Mouse (Mus musculus): ENCODE results near the gene Sh2d3c. TPM values are rescaled to one million over a fixed set of nuclear protein-coding genes. Genes with fewer than 3 reads are reported as not detected.
A peak's percentile ranks its signal among the peaks of the same experiment; 100 is the strongest.

Sh2d3c gene
- total and polyA plus RNA-seq, 3 experiments, result 27.1 to 52.8 (median 28.9) TPM

- Histone ChIP-seq H3K27me3 (ENCODE audit: control insufficient read depth, insufficient read depth, low read length) (no peaks in the 10 kb centered on the region), H3K36me3 (ENCODE audit: control insufficient read depth, insufficient read depth, low read length) (no peaks in the 10 kb centered on the region), H3K79me2 (replicated peaks; ENCODE audit: control insufficient read depth, insufficient read depth, low read length) (no peaks in the 10 kb centered on the region), H3K4me3 (no peak overlapping the region), H3K27ac (no peak overlapping the region), H3K9ac (ENCODE audit: low read depth, low read length) (no peak overlapping the region), H3K4me1 (ENCODE audit: control insufficient read depth, insufficient read depth, low read length) (peaks cover 1% of the 10 kb centered on the region; the same call in 1 of the 2 replicates)
- TF ChIP-seq EP300 (IDR thresholded peaks at IDR 0.05; ENCODE audit: insufficient read depth, low read depth, low read length), result no peak
- TF ChIP-seq POLR2A (IDR thresholded peaks at IDR 0.05; ENCODE audit: insufficient read depth, low read depth, low read length), result no peak
- no peak for TF ChIP-seq CTCF (IDR thresholded peaks at IDR 0.05)
- DNase-seq, result no peak
- intact Hi-C loops (cut with DNase I), result loop anchor here (2.0 kb wide), 1 partner anchor 19 kb away; no protein-coding TSS in a partner anchor
- 54% methylated on average over 7 of the region's 7 CpGs for WGBS
Measured at GRCm38 (mm10) chr2:32677683-32678082, 43.2 kb upstream of the Sh2d3c start.

GRCm38 (mm10) chr2:32680051-32680451 lies 40.8 kb upstream of the Sh2d3c start:
- no peak for TF ChIP-seq POLR2A (IDR thresholded peaks at IDR 0.05; ENCODE audit: insufficient read depth, low read depth, low read length)
- TF ChIP-seq EP300 (IDR thresholded peaks at IDR 0.05; ENCODE audit: insufficient read depth, low read depth, low read length), result no peak
- no peak for TF ChIP-seq CTCF (IDR thresholded peaks at IDR 0.05)
- Histone ChIP-seq H3K79me2 (replicated peaks; ENCODE audit: control insufficient read depth, insufficient read depth, low read length) (no peaks in the 10 kb centered on the region), H3K36me3 (ENCODE audit: control insufficient read depth, insufficient read depth, low read length) (no peaks in the 10 kb centered on the region), H3K4me3 (no peak overlapping the region), H3K27ac (no peak overlapping the region), H3K9ac (ENCODE audit: low read depth, low read length) (no peak overlapping the region), H3K27me3 (ENCODE audit: control insufficient read depth, insufficient read depth, low read length) (no peaks in the 10 kb centered on the region), H3K4me1 (ENCODE audit: control insufficient read depth, insufficient read depth, low read length) (peaks cover 1% of the 10 kb centered on the region; the same call in 1 of the 2 replicates)
- intact Hi-C loops (cut with DNase I), result no loop called here
- 26% methylated on average over 7 of the region's 7 CpGs for WGBS
- DNase-seq, result peak; percentile 51 to 61

GRCm38 (mm10) chr2:32680961-32681650 lies 39.7 kb upstream of the Sh2d3c start:
- no peaks in the 10 kb centered on the region for H3K79me2 ChIP-seq (replicated peaks; ENCODE audit: control insufficient read depth, insufficient read depth, low read length)
- intact Hi-C loops (cut with DNase I), result no loop called here
- H3K36me3 ChIP-seq (ENCODE audit: control insufficient read depth, insufficient read depth, low read length), result no peaks in the 10 kb centered on the region
- no peak for DNase-seq
- no peak overlapping the region for H3K4me3 ChIP-seq
- no peak overlapping the region for H3K9ac ChIP-seq (ENCODE audit: low read depth, low read length)
- TF ChIP-seq POLR2A (IDR thresholded peaks at IDR 0.05; ENCODE audit: insufficient read depth, low read depth, low read length) (no peak), CTCF (IDR thresholded peaks at IDR 0.05) (no peak), EP300 (IDR thresholded peaks at IDR 0.05; ENCODE audit: insufficient read depth, low read depth, low read length) (no peak)
- no peak overlapping the region for H3K27ac ChIP-seq
- WGBS, result 86% methylated on average over 19 of the region's 19 CpGs
- H3K4me1 ChIP-seq (ENCODE audit: control insufficient read depth, insufficient read depth, low read length), result peaks cover 1% of the 10 kb centered on the region; the same call in 1 of the 2 replicates
- H3K27me3 ChIP-seq (ENCODE audit: control insufficient read depth, insufficient read depth, low read length), result no peaks in the 10 kb centered on the region

- H3K27ac ChIP-seq, result no peak overlapping the region
Measured at GRCm38 (mm10) chr2:32681754-32682153, 39.1 kb upstream of the Sh2d3c start.

GRCm38 (mm10) chr2:32682721-32683417 lies 38.0 kb upstream of the Sh2d3c start:
- no peaks in the 10 kb centered on the region for H3K79me2 ChIP-seq (replicated peaks; ENCODE audit: control insufficient read depth, insufficient read depth, low read length)
- no peaks in the 10 kb centered on the region for H3K36me3 ChIP-seq (ENCODE audit: control insufficient read depth, insufficient read depth, low read length)
- 61% methylated on average over 14 of the region's 14 CpGs for WGBS
- intact Hi-C loops (cut with DNase I), result no loop called here
- TF ChIP-seq POLR2A (IDR thresholded peaks at IDR 0.05; ENCODE audit: insufficient read depth, low read depth, low read length), result no peak
- TF ChIP-seq EP300 (IDR thresholded peaks at IDR 0.05; ENCODE audit: insufficient read depth, low read depth, low read length), result no peak
- TF ChIP-seq CTCF (IDR thresholded peaks at IDR 0.05), result no peak
- no peak overlapping the region for H3K4me3 ChIP-seq
- no peaks in the 10 kb centered on the region for H3K27me3 ChIP-seq (ENCODE audit: control insufficient read depth, insufficient read depth, low read length)
- peak overlapping the region; percentile 12; the same call in 1 of the 2 replicates for H3K27ac ChIP-seq
- H3K4me1 ChIP-seq (ENCODE audit: control insufficient read depth, insufficient read depth, low read length), result no peaks in the 10 kb centered on the region; the same call in 1 of the 2 replicates
- no peak for DNase-seq
- no peak overlapping the region for H3K9ac ChIP-seq (ENCODE audit: low read depth, low read length)

More at GRCm38 (mm10) chr2:32681754-32682153, 39.1 kb upstream of the Sh2d3c start:
- TF ChIP-seq EP300 (IDR thresholded peaks at IDR 0.05; ENCODE audit: insufficient read depth, low read depth, low read length) (no peak), CTCF (IDR thresholded peaks at IDR 0.05) (no peak), POLR2A (IDR thresholded peaks at IDR 0.05; ENCODE audit: insufficient read depth, low read depth, low read length) (no peak)
- Histone ChIP-seq H3K79me2 (replicated peaks; ENCODE audit: control insufficient read depth, insufficient read depth, low read length) (no peaks in the 10 kb centered on the region), H3K9ac (ENCODE audit: low read depth, low read length) (no peak overlapping the region), H3K4me1 (ENCODE audit: control insufficient read depth, insufficient read depth, low read length) (peaks cover 1% of the 10 kb centered on the region; the same call in 1 of the 2 replicates), H3K4me3 (no peak overlapping the region), H3K27me3 (ENCODE audit: control insufficient read depth, insufficient read depth, low read length) (no peaks in the 10 kb centered on the region), H3K36me3 (ENCODE audit: control insufficient read depth, insufficient read depth, low read length) (no peaks in the 10 kb centered on the region)
- 70% methylated on average over 6 of the region's 6 CpGs for WGBS
- no peak for DNase-seq
- intact Hi-C loops (cut with DNase I), result no loop called here

GRCm38 (mm10) chr2:32683701-32684100 lies 37.2 kb upstream of the Sh2d3c start:
- DNase-seq, result no peak
- no peak overlapping the region for H3K4me3 ChIP-seq
- no peaks in the 10 kb centered on the region for H3K27me3 ChIP-seq (ENCODE audit: control insufficient read depth, insufficient read depth, low read length)
- H3K4me1 ChIP-seq (ENCODE audit: control insufficient read depth, insufficient read depth, low read length), result no peaks in the 10 kb centered on the region; the same call in 1 of the 2 replicates
- H3K27ac ChIP-seq, result no peak overlapping the region
- H3K9ac ChIP-seq (ENCODE audit: low read depth, low read length), result no peak overlapping the region
- TF ChIP-seq EP300 (IDR thresholded peaks at IDR 0.05; ENCODE audit: insufficient read depth, low read depth, low read length) (no peak), CTCF (IDR thresholded peaks at IDR 0.05) (no peak), POLR2A (IDR thresholded peaks at IDR 0.05; ENCODE audit: insufficient read depth, low read depth, low read length) (no peak)
- no peaks in the 10 kb centered on the region for H3K79me2 ChIP-seq (replicated peaks; ENCODE audit: control insufficient read depth, insufficient read depth, low read length)
- no peaks in the 10 kb centered on the region for H3K36me3 ChIP-seq (ENCODE audit: control insufficient read depth, insufficient read depth, low read length)
- WGBS, result 83% methylated on average over 10 of the region's 10 CpGs
- intact Hi-C loops (cut with DNase I), result no loop called here
